Comparison of ENCODE assay signal across 17 mouse cellular contexts in genomic region chr3:130011236-130011635, GRCm38 (mm10).
"Had no signal": no experiment of that assay in that cellular context is flagged by ENCODE, and none has a peak within 500 bp of the region (broad histone marks: within the 10 kb centered on the region; RNA-seq: fewer than 3 reads in every experiment).

No protein-coding gene starts in this region.

- H3K27me3 ChIP-seq: neural tube, embryonic 12.5 days; neural tube, embryonic 13.5 days; neural tube, embryonic 15.5 days; stomach, embryonic 15.5 days had no signal

- DNase-seq: retina, postnatal 1 day; right cerebral cortex, adult 18-20 months; right cerebral cortex, postnatal 14 days; right cerebral cortex, postnatal 25 days; right cerebral cortex, postnatal 4 days; spleen, adult 18-20 months; thymus, adult 18-20 months; thymus, adult 2 months; thymus, postnatal 14 days; thymus, postnatal 25 days; thymus, postnatal 36 days; thymus, postnatal 4 days had no signal

- H3K9ac ChIP-seq: neural tube, embryonic 12.5 days; neural tube, embryonic 13.5 days; neural tube, embryonic 15.5 days; stomach, embryonic 15.5 days had no signal

- H3K4me1 ChIP-seq: neural tube, embryonic 12.5 days; neural tube, embryonic 13.5 days; neural tube, embryonic 15.5 days; stomach, embryonic 15.5 days had no signal

- H3K27ac ChIP-seq: neural tube, embryonic 12.5 days; neural tube, embryonic 13.5 days; neural tube, embryonic 15.5 days; stomach, embryonic 15.5 days; stomach, postnatal 0 days had no signal

- H3K4me3 ChIP-seq: neural tube, embryonic 12.5 days; neural tube, embryonic 13.5 days; neural tube, embryonic 15.5 days; stomach, embryonic 15.5 days had no signal

- H3K9me3 ChIP-seq: neural tube, embryonic 12.5 days; neural tube, embryonic 13.5 days; neural tube, embryonic 15.5 days; stomach, embryonic 15.5 days had no signal

- H3K4me2 ChIP-seq: neural tube, embryonic 12.5 days; neural tube, embryonic 13.5 days; neural tube, embryonic 15.5 days; stomach, embryonic 15.5 days had no signal
